Mouse (Mus musculus) spleen, postnatal 10 days (tissue): ENCODE data around the gene Grhl3.

Experiments
- DNase-seq, 2 experiments: peaks; one replicate each; pipeline ENCODE4 v3.0.0; 2021 to 2022; ENCODE audit warnings: low spot score in 2 of 2

Grhl3 gene

GRCm38 (mm10) chr4:135575365-135576140 is 2.1 kb upstream of the Grhl3 start:
- DNase-seq, result no peak

- no peak for DNase-seq
Observed at GRCm38 (mm10) chr4:135572276-135572675, 1.2 kb downstream of the Grhl3 start.

- DNase-seq, result no peak
Observed at GRCm38 (mm10) chr4:135571037-135571550, 2.3 kb downstream of the Grhl3 start.

- peak; percentile 14 to 47 for DNase-seq
Observed at GRCm38 (mm10) chr4:135570152-135571036, 3.0 kb downstream of the Grhl3 start.

GRCm38 (mm10) chr4:135569201-135569600 is 4.2 kb downstream of the Grhl3 start:
- no peak for DNase-seq

- DNase-seq, result no peak
Observed at GRCm38 (mm10) chr4:135567484-135567883, 5.9 kb downstream of the Grhl3 start.

GRCm38 (mm10) chr4:135567042-135567441 is 6.4 kb downstream of the Grhl3 start:
- DNase-seq, result no peak

- no peak for DNase-seq
Observed at GRCm38 (mm10) chr4:135565400-135565799, 8.0 kb downstream of the Grhl3 start.

- DNase-seq, result no peak
Observed at GRCm38 (mm10) chr4:135563794-135564193, 9.6 kb downstream of the Grhl3 start.

GRCm38 (mm10) chr4:135549323-135549722 is 24.1 kb downstream of the Grhl3 start:
- DNase-seq, result no peak

- no peak for DNase-seq
Observed at GRCm38 (mm10) chr4:135548521-135549077, 24.8 kb downstream of the Grhl3 start.

GRCm38 (mm10) chr4:135548108-135548507 is 25.3 kb downstream of the Grhl3 start:
- DNase-seq, result no peak

- no peak for DNase-seq
Observed at GRCm38 (mm10) chr4:135547551-135547950, 25.9 kb downstream of the Grhl3 start.

- DNase-seq, result no peak
Observed at GRCm38 (mm10) chr4:135546793-135547192, 26.6 kb downstream of the Grhl3 start.

- no peak for DNase-seq
Observed at GRCm38 (mm10) chr4:135546008-135546407, 27.4 kb downstream of the Grhl3 start.

- peak in 1 of 2 experiments; percentile 24 for DNase-seq
Observed at GRCm38 (mm10) chr4:135545080-135545511, 28.3 kb downstream of the Grhl3 start.

GRCm38 (mm10) chr4:135544284-135544683 is 29.1 kb downstream of the Grhl3 start:
- DNase-seq, result no peak

GRCm38 (mm10) chr4:135540057-135540456 is 33.4 kb downstream of the Grhl3 start:
- no peak for DNase-seq

GRCm38 (mm10) chr4:135539056-135539455 is 34.4 kb downstream of the Grhl3 start:
- no peak for DNase-seq

- no peak for DNase-seq
Observed at GRCm38 (mm10) chr4:135535021-135535420, 38.4 kb downstream of the Grhl3 start.

- no peak for DNase-seq
Observed at GRCm38 (mm10) chr4:135533001-135533400, 40.4 kb downstream of the Grhl3 start.
